Mouse (Mus musculus) ES-Bruce4 (cell line): ENCODE results near the gene Smtnl1. TPM values are rescaled to one million over a fixed set of nuclear protein-coding genes. Genes with fewer than 3 reads are reported as not detected.
A peak's percentile ranks its signal among the peaks of the same experiment; 100 is the strongest.

Experiments
- H3K27ac ChIP-seq: 2 replicates; pipeline ENCODE4 v1.5.1; 2012; ENCODE audit warnings: low read length, inconsistent platforms; ENCODE audit not compliant: insufficient read depth
- H3K27me3 ChIP-seq: 2 replicates; pipeline ENCODE4 v1.6.1; 2012; ENCODE audit warnings: mild to moderate bottlenecking, low read length, inconsistent platforms; ENCODE audit not compliant: control insufficient read depth, poor library complexity, insufficient read depth, severe bottlenecking
- H3K36me3 ChIP-seq: 2 replicates; pipeline ENCODE4 v1.6.1; 2012; ENCODE audit warnings: inconsistent platforms, mild to moderate bottlenecking, low read length, moderate library complexity; ENCODE audit not compliant: control insufficient read depth, poor library complexity, insufficient read depth, severe bottlenecking
- H3K4me1 ChIP-seq: one replicate; pipeline ENCODE4 v1.8.1; 2011; ENCODE audit warnings: low read length; ENCODE audit not compliant: control insufficient read depth, insufficient read depth
- H3K4me3 ChIP-seq: 2 replicates; pipeline ENCODE4 v1.5.1; 2011; ENCODE audit warnings: low read depth, mild to moderate bottlenecking, low read length
- H3K9ac ChIP-seq: 2 replicates; pipeline ENCODE4 v1.6.1; 2012; ENCODE audit warnings: low read depth, mild to moderate bottlenecking, inconsistent platforms; ENCODE audit not compliant: poor library complexity, severe bottlenecking
- H3K9me3 ChIP-seq: replicated peaks from 2 replicates; pipeline ENCODE4 v1.6.1; 2012; ENCODE audit warnings: mild to moderate bottlenecking, low read length, inconsistent platforms; ENCODE audit not compliant: control insufficient read depth, poor library complexity, insufficient read depth, severe bottlenecking
- CTCF ChIP-seq: IDR thresholded peaks from one replicate; pipeline ENCODE4 v1.8.1; 2011; ENCODE audit warnings: low read depth, low read length
- EP300 ChIP-seq: IDR thresholded peaks from 2 replicates; pipeline ENCODE4 v1.6.1; 2011; ENCODE audit warnings: low read depth, low read length; ENCODE audit not compliant: insufficient read depth
- POLR2A ChIP-seq: IDR thresholded peaks from one replicate; pipeline ENCODE4 v1.8.1; 2011; ENCODE audit warnings: low read length; ENCODE audit not compliant: insufficient read depth
- polyA plus RNA-seq: library from polyadenylated mRNA; stranded (reverse); fragments of >200 nt; gene quantifications from 2 replicates; pipeline ENCODE4 v1.2.4, GENCODE M21; 2011; ENCODE audit warnings: low read depth; ENCODE audit not compliant: missing spikeins, insufficient read depth, insufficient read length

Gene Smtnl1
- polyA plus RNA-seq, 1 experiment, result 2.6 TPM

DNA sequence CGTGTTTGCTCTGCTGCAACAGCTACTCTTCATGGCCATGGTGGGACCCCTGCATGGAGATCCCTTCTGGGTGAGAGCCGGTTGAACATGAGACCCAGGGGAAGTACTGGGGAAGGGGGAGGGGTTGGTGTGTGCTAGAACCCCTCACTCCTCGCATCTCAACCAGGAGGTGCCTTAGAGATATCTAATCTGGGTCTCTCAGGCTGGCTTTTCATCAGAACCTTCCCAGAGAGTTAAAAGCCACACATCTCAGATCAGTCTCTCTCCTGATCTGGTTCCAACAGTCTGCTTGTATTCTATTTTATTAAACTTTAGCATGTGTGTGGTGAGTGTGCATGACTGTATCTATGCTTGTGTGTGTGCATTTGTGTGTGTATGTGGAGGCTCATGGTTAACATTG, 39.0 kb upstream of the Smtnl1 start:
- TF ChIP-seq POLR2A, result no peak
- TF ChIP-seq CTCF, result no peak
- TF ChIP-seq EP300, result no peak
- Histone ChIP-seq H3K4me3 (no peak overlapping the region), H3K9me3 (no peaks in the 10 kb centered on the region), H3K27ac (no peak overlapping the region), H3K4me1 (no peaks in the 10 kb centered on the region), H3K36me3 (peaks cover 7% of the 10 kb centered on the region), H3K27me3 (peaks cover 2% of the 10 kb centered on the region; the same call in 1 of the 2 replicates), H3K9ac (no peak overlapping the region)

- Histone ChIP-seq H3K27me3 (no peaks in the 10 kb centered on the region), H3K4me3 (no peak overlapping the region), H3K4me1 (no peaks in the 10 kb centered on the region), H3K9me3 (no peaks in the 10 kb centered on the region), H3K36me3 (peaks cover 7% of the 10 kb centered on the region), H3K27ac (no peak overlapping the region), H3K9ac (no peak overlapping the region)
- TF ChIP-seq CTCF (no peak), EP300 (no peak), POLR2A (no peak)
Observed at GRCm38 (mm10) chr2:84859991-84860780, 37.7 kb upstream of the Smtnl1 start.

DNA sequence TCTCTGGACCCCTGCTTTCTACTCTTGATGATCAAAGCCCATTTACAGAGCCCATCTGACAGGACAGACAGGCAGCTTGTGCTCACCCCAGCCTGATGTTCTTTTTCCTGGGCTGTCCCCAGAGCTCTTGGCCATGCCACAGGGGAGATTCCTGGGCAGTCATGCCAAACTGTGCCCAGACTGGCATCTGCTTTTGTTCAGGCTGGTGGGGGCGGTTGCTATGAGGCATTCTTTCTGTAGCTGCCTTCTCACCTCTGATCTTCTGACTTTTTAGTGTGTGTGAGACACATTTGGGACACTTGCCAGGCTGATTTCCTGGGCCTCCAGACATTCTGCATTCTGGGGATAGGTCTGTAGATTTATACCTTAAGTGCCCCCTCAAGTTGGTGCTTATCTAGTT, 36.1 kb upstream of the Smtnl1 start:
- no peaks in the 10 kb centered on the region for H3K27me3 ChIP-seq
- no peaks in the 10 kb centered on the region for H3K4me1 ChIP-seq
- H3K4me3 ChIP-seq, result no peak overlapping the region
- peaks cover 7% of the 10 kb centered on the region for H3K36me3 ChIP-seq
- no peaks in the 10 kb centered on the region for H3K9me3 ChIP-seq
- H3K9ac ChIP-seq, result no peak overlapping the region
- TF ChIP-seq POLR2A (no peak), EP300 (no peak), CTCF (no peak)
- H3K27ac ChIP-seq, result no peak overlapping the region

GRCm38 (mm10) chr2:84855732-84856131, 33.3 kb upstream of the Smtnl1 start:
- H3K27me3 ChIP-seq, result no peaks in the 10 kb centered on the region
- H3K36me3 ChIP-seq, result peaks cover 12% of the 10 kb centered on the region
- no peak overlapping the region for H3K9ac ChIP-seq
- TF ChIP-seq CTCF (peak; percentile 71), POLR2A (no peak)
- H3K4me3 ChIP-seq, result no peak overlapping the region
- H3K4me1 ChIP-seq, result peaks cover under 1% of the 10 kb centered on the region
- H3K27ac ChIP-seq, result no peak overlapping the region
- no peaks in the 10 kb centered on the region for H3K9me3 ChIP-seq

GRCm38 (mm10) chr2:84851130-84852040, 28.9 kb upstream of the Smtnl1 start:
- TF ChIP-seq CTCF, result no peak
- TF ChIP-seq EP300, result no peak
- no peak for TF ChIP-seq POLR2A
- Histone ChIP-seq H3K27me3 (no peaks in the 10 kb centered on the region), H3K9me3 (no peaks in the 10 kb centered on the region), H3K36me3 (peaks cover 16% of the 10 kb centered on the region; the same call in 1 of the 2 replicates), H3K4me3 (no peak overlapping the region), H3K27ac (no peak overlapping the region), H3K9ac (no peak overlapping the region), H3K4me1 (peaks cover 2% of the 10 kb centered on the region)

DNA sequence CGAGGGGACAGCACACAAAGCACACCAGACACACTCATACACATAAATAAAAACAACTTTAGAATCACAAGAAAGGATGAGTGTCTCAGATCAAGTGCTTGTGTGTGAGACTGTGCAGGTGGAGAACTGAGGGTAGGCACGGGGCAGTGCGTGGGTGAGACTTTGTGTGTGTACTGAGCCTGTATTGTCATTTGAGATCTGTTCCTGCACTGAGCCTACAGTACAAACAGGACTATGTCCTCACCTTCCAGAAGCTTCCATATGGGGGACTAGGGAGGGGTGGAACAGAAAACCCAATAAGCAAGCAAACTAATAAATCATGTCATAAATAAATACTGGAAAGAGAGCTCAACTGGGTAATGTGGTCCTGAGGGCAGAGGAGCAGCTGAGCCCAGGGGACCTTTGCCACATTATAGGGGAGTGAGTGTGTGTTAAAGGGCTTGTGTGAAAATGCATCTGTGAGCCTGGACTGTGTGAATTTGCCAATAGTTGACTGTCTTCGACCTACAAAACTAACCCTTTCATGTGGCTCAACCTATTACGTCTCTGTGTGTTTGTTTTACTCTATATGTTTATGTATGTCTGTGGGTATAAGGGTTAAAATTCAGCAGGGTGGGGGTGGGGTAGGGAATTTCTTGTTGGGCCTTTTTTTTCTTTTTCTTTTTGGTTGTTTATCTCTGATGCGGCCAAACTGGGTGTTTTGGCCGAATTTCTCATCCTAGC, 28.1 kb upstream of the Smtnl1 start:
- TF ChIP-seq POLR2A (no peak), EP300 (no peak)
- Histone ChIP-seq H3K9ac (no peak overlapping the region), H3K4me1 (peaks cover 2% of the 10 kb centered on the region), H3K27ac (no peak overlapping the region), H3K36me3 (peaks cover 16% of the 10 kb centered on the region; the same call in 1 of the 2 replicates), H3K4me3 (no peak overlapping the region), H3K9me3 (no peaks in the 10 kb centered on the region), H3K27me3 (no peaks in the 10 kb centered on the region)
